Mouse (Mus musculus) liver, adult (tissue): Measurements from ENCODE around the gene Rhbg.

Experiments used
- GATA4 ChIP-seq: IDR thresholded peaks from 2 replicates; pipeline ENCODE4 v1.6.1; 2014; ENCODE audit warnings: mild to moderate bottlenecking, low read length; ENCODE audit not compliant: insufficient replicate concordance

Gene Rhbg

DNA sequence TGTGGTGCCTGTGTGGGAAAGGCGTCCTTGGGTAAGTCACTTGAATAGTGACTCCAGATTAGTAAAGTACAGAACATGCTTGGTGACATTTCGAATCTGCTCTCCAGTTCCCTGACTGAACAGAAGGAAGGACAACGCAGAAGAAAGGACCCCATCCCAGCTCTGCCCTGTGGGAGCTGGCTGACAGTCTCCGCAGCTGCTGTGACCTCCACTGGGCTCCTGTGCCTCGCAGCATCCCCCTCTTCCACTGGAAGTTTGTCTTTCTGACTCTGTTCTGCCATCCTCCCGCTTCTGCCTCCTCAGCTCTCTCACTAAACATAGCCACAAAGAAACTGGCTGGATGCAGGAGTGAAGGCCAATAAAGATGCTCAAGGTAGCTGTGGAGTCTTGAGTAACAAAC, 51.5 kb downstream of the Rhbg start:
- no peak for TF ChIP-seq GATA4

DNA sequence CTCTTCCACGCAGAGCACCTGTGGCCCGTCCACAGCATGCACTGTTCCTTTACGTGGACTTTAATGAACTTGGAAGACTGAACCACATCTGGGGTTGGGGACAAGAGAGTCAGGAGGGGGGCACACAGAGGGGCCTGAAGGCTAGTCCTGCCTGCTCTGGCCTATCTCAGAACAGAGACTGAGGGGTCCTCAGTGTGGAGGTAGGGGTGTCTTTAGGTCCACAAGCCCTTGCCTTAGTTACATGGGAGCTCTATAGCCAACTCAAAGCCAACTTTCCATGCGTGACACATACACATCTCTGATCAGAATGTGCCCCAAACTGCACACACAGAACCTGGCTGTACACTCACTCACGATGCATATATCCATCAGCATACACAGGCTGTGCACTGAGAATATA, 52.9 kb downstream of the Rhbg start:
- TF ChIP-seq GATA4, result no peak

DNA sequence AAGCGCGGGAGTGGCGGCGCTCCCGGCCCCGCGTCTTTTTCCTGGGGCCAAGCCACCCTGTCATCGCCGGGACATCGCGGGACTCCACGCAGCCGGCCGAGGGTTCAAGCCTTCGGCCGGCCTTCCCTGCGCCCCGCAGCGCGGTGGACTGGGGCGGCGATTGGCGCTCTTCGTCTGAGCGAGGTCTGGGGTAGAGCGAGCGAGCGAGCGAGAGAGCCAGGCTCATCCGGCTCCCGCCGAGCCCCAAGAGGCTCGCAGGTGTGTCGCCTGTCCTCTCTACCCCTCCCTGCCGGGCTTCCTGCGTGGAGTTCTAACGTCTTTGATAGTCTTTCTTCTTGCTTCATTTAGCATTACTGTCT, 53.6 kb downstream of the Rhbg start:
- TF ChIP-seq GATA4, result no peak

DNA sequence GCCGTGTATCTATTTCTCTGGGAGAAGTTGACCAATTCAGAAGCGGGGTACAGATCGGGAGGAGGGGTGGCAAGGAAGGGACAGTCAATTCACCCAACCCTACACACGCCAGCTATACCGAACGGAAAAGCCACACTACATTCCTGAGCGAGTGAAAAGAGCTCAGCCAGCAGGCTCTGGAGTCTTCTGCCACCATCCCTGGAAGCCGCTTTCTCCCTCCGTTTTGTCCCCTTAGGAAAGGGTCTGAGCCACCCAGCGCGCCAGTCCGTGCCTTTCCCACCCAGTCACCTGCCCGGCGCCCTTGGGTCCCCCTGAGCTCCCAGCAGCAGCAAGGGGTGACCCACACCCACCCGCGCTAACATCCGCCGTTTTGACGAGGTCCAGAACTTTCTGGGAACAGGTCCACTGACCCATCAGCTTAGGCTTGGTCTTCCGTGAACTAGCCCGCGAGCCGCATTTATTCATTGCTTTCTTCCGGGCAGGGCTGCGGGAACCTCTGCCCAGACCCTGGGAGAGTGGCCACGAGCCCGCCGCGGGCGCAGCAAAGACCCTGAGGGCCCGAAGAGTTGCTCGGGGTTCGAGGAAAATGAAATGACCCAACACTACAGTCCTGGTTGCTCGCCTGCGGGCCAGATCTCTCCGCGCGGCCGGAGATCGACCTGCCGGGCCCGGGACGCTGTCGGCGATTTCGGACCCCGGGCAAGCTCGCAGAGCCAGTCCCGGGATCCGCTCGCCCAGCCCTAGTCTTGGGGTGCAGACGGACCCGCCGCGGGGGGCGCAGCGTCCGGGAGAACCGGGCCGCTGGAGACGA, 54.1 kb downstream of the Rhbg start:
- TF ChIP-seq GATA4, result no peak

DNA sequence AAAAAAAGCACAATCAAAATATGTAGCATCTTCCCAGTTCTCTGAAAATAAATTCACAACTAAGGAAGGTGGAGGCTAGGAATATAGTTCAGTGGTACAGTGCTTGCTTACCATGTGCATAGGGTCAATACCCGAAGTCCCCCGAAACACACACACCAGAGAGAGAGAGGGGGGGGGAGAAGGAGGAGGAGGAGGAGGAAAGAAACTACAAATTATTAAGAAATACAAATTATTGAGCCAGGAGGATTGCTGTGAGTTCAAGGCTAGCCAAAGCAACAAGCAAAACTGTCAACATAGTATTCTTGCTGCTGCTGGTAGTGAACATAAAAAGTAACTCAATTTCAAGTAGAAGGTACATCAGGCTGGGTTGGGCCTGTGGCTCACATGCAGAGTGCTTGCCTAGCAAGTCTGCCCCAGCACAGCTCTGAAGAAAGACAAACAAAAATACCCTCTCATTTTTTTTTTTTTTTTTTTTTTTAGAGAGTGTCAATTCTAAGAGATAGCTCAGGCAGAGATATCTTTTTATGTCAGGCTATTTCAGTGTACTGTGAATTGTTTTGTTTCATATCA, 54.9 kb downstream of the Rhbg start:
- no peak for TF ChIP-seq GATA4

DNA sequence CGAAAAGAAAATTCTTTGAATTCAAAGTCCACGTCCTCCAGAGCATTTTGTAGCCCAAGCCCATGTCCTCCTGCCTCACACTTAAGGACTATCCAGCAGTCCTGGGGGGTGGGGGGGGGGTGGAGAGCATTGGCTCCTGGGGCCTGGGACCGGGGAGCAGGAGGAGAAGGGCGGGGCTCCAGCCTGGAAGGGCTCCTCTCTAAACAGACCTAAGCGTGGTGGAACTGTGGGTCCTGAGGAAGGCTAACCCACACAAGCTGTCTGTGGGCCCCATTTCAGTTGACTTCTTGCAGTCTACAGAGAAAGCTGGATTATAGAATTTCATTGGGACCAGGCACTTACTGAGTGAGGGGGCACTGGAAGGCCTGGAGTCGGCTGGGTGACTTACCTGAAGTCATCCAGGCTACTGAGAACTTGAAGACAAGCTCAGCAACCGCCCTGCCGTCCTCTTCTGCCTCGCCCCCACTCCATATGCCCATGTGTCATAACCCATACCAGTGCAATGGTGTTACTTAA, 55.9 kb downstream of the Rhbg start:
- TF ChIP-seq GATA4, result no peak

DNA sequence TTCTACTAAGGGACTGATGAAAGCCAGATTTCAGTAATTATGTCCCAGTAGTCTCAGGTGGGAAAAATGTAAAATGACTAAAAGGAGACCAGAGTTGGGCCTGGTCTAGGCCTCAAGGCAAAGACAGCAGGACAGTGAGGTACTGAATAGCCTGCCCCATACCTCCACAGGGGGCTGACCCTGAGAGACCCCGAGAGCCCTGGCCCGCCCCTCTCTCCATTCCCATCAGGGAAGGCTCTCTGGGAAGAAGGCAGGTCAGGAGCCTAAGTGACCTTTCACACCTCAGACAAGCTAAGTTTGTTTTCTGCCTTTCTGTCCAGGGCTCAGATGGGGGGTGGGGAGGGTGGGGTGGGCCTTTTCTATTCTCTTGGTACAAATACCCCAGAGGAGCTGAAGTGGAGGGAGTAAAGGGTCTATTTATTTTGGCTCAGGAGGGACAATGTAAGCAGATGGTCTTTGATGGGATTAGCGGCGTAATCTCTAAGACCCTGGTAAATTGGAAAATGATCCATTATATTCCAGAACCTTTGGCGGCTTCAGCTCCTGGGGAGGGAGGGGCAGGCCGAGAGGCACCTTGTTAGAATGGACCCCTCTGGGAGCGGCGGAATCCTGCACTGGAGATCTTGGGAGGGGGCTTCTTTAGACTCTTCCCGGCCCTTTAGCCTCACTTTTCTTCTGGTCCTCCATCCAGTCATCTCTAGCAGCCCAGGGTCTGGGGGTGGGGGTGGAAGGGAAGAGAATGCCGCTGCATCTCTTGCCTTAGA, 56.6 kb downstream of the Rhbg start:
- TF ChIP-seq GATA4, result no peak
